Mouse (Mus musculus) spleen, adult 2 months (tissue): ENCODE measurements around the gene Pkmyt1.

Experiments
- CTCF ChIP-seq: fragments of 200-500 bp; IDR thresholded peaks from 2 replicates; pipeline ENCODE4 v1.5.1; 2011; ENCODE audit warnings: mild to moderate bottlenecking, inconsistent platforms; ENCODE audit not compliant: insufficient read depth, insufficient read length, insufficient replicate concordance; ENCODE audit errors: extremely low read depth
- POLR2A ChIP-seq: fragments of 200-500 bp; IDR thresholded peaks from 2 replicates; pipeline ENCODE4 v1.6.1; 2011; ENCODE audit warnings: low read depth, low read length, inconsistent platforms

GRCm38 (mm10) chr17:23748631-23749391 lies 22.7 kb downstream of the Pkmyt1 start:
- TF ChIP-seq POLR2A = no peak
- TF ChIP-seq CTCF = peak; percentile 21; the same call in 1 of the 2 replicates
